Comparison of ENCODE assay signal across 8 mouse cellular contexts in genomic region chr12:76195912-76196708, GRCm38 (mm10). TPM values are rescaled to one million over a fixed set of nuclear protein-coding genes. Genes with fewer than 3 reads are reported as not detected.
DNase-seq lines count a peak whose midpoint lies in the region; ATAC-seq and TF ChIP-seq lines count a peak whose summit lies in the region.

No protein-coding gene starts in this region.

- H3K4me2 ChIP-seq in heart, embryonic 11.5 days, result peak overlapping the region; percentile 97
- H3K4me2 ChIP-seq in kidney, embryonic 14.5 days (replicated peaks; ENCODE audit: low read depth, low read length), result peak overlapping the region; percentile 87
- peak overlapping the region; percentile 93 for H3K4me2 ChIP-seq in midbrain, postnatal 0 days (ENCODE audit: low read depth, low read length, poor library complexity, severe bottlenecking)

- peak overlapping the region; percentile 23; the same call in 1 of the 2 replicates for H3K27ac ChIP-seq in brown adipose tissue, adult 24 weeks (replicated peaks; ENCODE audit: low read depth, low read length)
- 0 out of 2 replicates have a peak overlapping the region, but pooled peaks have one; percentile 47 for H3K27ac ChIP-seq in heart, embryonic 11.5 days (ENCODE audit: low read depth, low read length)
- H3K27ac ChIP-seq in kidney, embryonic 14.5 days (ENCODE audit: low read depth, low read length), result 0 out of 2 replicates have a peak overlapping the region, but pooled peaks have one; percentile 14
- no peak overlapping the region; the same call in 1 of the 2 replicates for H3K27ac ChIP-seq in midbrain, postnatal 0 days (ENCODE audit: low read depth, low read length)

- no peaks in the 10 kb centered on the region for H3K79me2 ChIP-seq in C2C12 (ENCODE audit: control insufficient read depth, insufficient read depth)

- no peak for TF ChIP-seq CTCF in C2C12 (IDR thresholded peaks at IDR 0.05; ENCODE audit: control insufficient read depth, insufficient read depth, insufficient read length)
- TF ChIP-seq CTCF in midbrain, postnatal 0 days (IDR thresholded peaks at IDR 0.05), result no peak

- DNase-seq in liver, result peak; percentile 87
- DNase-seq in midbrain, postnatal 0 days (ENCODE audit: low spot score), result peak; percentile 83
- peak; percentile 60 to 64 for DNase-seq in spleen, postnatal 14 days (ENCODE audit: low spot score in 2 of 2)

- H3K79me3 ChIP-seq in C2C12 (ENCODE audit: low read depth), result no peaks in the 10 kb centered on the region

- H3K9ac ChIP-seq in heart, embryonic 11.5 days (ENCODE audit: low read depth, low read length), result peak overlapping the region; percentile 47
- peak overlapping the region; percentile 35; the same call in 1 of the 2 replicates for H3K9ac ChIP-seq in kidney, embryonic 14.5 days (ENCODE audit: low read depth, low read length)
- peak overlapping the region; percentile 51 for H3K9ac ChIP-seq in midbrain, postnatal 0 days (replicated peaks; ENCODE audit: low read length, poor library complexity, severe bottlenecking)

- H3K4me3 ChIP-seq in C2C12 (ENCODE audit: insufficient read depth, poor library complexity, severe bottlenecking), result no peak overlapping the region
- peak overlapping the region; percentile 49 for H3K4me3 ChIP-seq in brown adipose tissue, adult 24 weeks (ENCODE audit: insufficient read depth, low read depth, low read length)
- H3K4me3 ChIP-seq in erythroblast, embryonic 14.5 days (replicated peaks), result peak overlapping the region; percentile 48
- H3K4me3 ChIP-seq in heart, embryonic 11.5 days (ENCODE audit: low read depth, low read length), result peak overlapping the region; percentile 38
- H3K4me3 ChIP-seq in kidney, embryonic 14.5 days (ENCODE audit: low read length), result peak overlapping the region; percentile 34
- H3K4me3 ChIP-seq in midbrain, postnatal 0 days (ENCODE audit: low read depth, low read length), result peak overlapping the region; percentile 35

- under 1% methylated on average over 22 of the region's 22 CpGs for WGBS in heart, embryonic 11.5 days (ENCODE audit: insufficient replicate concordance)
- WGBS in kidney, embryonic 14.5 days, result under 1% methylated on average over 22 of the region's 22 CpGs
- 0% methylated on average over 22 of the region's 22 CpGs for WGBS in midbrain, postnatal 0 days

- no peaks in the 10 kb centered on the region for H3K36me3 ChIP-seq in C2C12 (ENCODE audit: control insufficient read depth, insufficient read depth)
- H3K36me3 ChIP-seq in erythroblast, embryonic 14.5 days (ENCODE audit: control insufficient read depth), result no peaks in the 10 kb centered on the region
- no peaks in the 10 kb centered on the region for H3K36me3 ChIP-seq in heart, embryonic 11.5 days (ENCODE audit: control insufficient read depth, insufficient read depth, low read length)
- no peaks in the 10 kb centered on the region for H3K36me3 ChIP-seq in kidney, embryonic 14.5 days (ENCODE audit: control insufficient read depth, insufficient read depth, low read length)
- H3K36me3 ChIP-seq in midbrain, postnatal 0 days (ENCODE audit: insufficient read depth, low read length), result no peaks in the 10 kb centered on the region

- peak; percentile 69 for ATAC-seq in heart, embryonic 11.5 days (replicated peaks; ENCODE audit: insufficient number of reproducible peaks, low FRiP score, low TSS enrichment)
- peak; percentile 81 for ATAC-seq in kidney, embryonic 14.5 days (ENCODE audit: low FRiP score, low TSS enrichment)
- ATAC-seq in midbrain, postnatal 0 days (ENCODE audit: low FRiP score), result peak; percentile 80

- no peaks in the 10 kb centered on the region for H3K9me3 ChIP-seq in erythroblast, embryonic 14.5 days (ENCODE audit: control insufficient read depth, low read length)
- H3K9me3 ChIP-seq in heart, embryonic 11.5 days (replicated peaks; ENCODE audit: control insufficient read depth, low read length), result no peaks in the 10 kb centered on the region
- H3K9me3 ChIP-seq in kidney, embryonic 14.5 days (ENCODE audit: control insufficient read depth, low read length), result no peaks in the 10 kb centered on the region
- no peaks in the 10 kb centered on the region for H3K9me3 ChIP-seq in midbrain, postnatal 0 days (ENCODE audit: low read length)

- peak overlapping the region; percentile 37 for H3ac ChIP-seq in C2C12 (ENCODE audit: control insufficient read depth, insufficient read length, low read depth)

- no peaks in the 10 kb centered on the region for H3K27me3 ChIP-seq in C2C12 (ENCODE audit: control insufficient read depth, insufficient read depth, insufficient read length)
- H3K27me3 ChIP-seq in erythroblast, embryonic 14.5 days (ENCODE audit: control insufficient read depth), result peaks cover 4% of the 10 kb centered on the region; the same call in 1 of the 2 replicates
- H3K27me3 ChIP-seq in heart, embryonic 11.5 days (ENCODE audit: control insufficient read depth, insufficient read depth, low read length), result no peaks in the 10 kb centered on the region
- H3K27me3 ChIP-seq in kidney, embryonic 14.5 days (ENCODE audit: control insufficient read depth, insufficient read depth, low read length), result no peaks in the 10 kb centered on the region
- H3K27me3 ChIP-seq in midbrain, postnatal 0 days (ENCODE audit: insufficient read depth, low read length), result no peaks in the 10 kb centered on the region

- no peaks in the 10 kb centered on the region for H3K4me1 ChIP-seq in brown adipose tissue, adult 24 weeks (ENCODE audit: control insufficient read depth, insufficient read depth, insufficient read length, low read length)
- H3K4me1 ChIP-seq in erythroblast, embryonic 14.5 days (ENCODE audit: control insufficient read depth), result peaks cover 12% of the 10 kb centered on the region
- H3K4me1 ChIP-seq in heart, embryonic 11.5 days (ENCODE audit: control insufficient read depth, insufficient read depth, low read length), result peaks cover 9% of the 10 kb centered on the region; the same call in 1 of the 2 replicates
- peaks cover 4% of the 10 kb centered on the region; the same call in 1 of the 2 replicates for H3K4me1 ChIP-seq in kidney, embryonic 14.5 days (ENCODE audit: control insufficient read depth, insufficient read depth, low read length)
- no peaks in the 10 kb centered on the region for H3K4me1 ChIP-seq in midbrain, postnatal 0 days (ENCODE audit: insufficient read depth, low read length)

TF ChIP-seq in C2C12, 6 proteins besides CTCF, POLR2A, EP300 and RAD21:
- TF ChIP-seq USF1 (IDR thresholded peaks at IDR 0.05; ENCODE audit: low read depth) (no peak), FOSL1 (IDR thresholded peaks at IDR 0.05; ENCODE audit: insufficient read depth, low read length, poor library complexity, severe bottlenecking) (no peak), MYOD1 (IDR thresholded peaks at IDR 0.05; ENCODE audit: control insufficient read depth, insufficient read length, low read depth) (no peak), CEBPB (IDR thresholded peaks at IDR 0.05; ENCODE audit: low read depth) (no peak), MYOG (IDR thresholded peaks at IDR 0.05; ENCODE audit: control insufficient read depth, extremely low read depth, insufficient read length) (no peak), MAX (IDR thresholded peaks at IDR 0.05) (no peak)

RNA-seq across cellular contexts. Expression of gene Esr2, which starts 19.1 kb away (rescaled TPM):
- polyA plus RNA-seq in C2C12 (2012; fragmentation: generic; extraction: Trizol), result 0.19 TPM
- polyA plus RNA-seq in brown adipose tissue, adult 24 weeks (2012; ENCODE audit: insufficient read depth, insufficient read length, missing spikeins), result not detected in 2 replicates
- polyA plus RNA-seq in erythroblast, embryonic 14.5 days (2012), result not detected in 2 replicates
- 0.23 and 0.45 TPM in 2 replicates for polyA plus RNA-seq in heart, embryonic 11.5 days (2014; fragmentation: Nextera tagmentation; extraction: Ambion mirVana)
- 0.39 and 0.57 TPM in 2 replicates for polyA plus RNA-seq in kidney, embryonic 14.5 days (2014; fragmentation: Nextera tagmentation; extraction: Ambion mirVana)
- 0.19 and 0.44 TPM in 2 replicates for total RNA-seq in midbrain, postnatal 0 days (2014; rRNA removed)
- polyA plus RNA-seq in midbrain, postnatal 0 days (2015; fragmentation: Nextera tagmentation; extraction: Ambion mirVana), result 0.20 and 0.25 TPM in 2 replicates

RNA-seq across cellular contexts. Expression of gene Tex21, which starts 50.4 kb away (rescaled TPM):
- polyA plus RNA-seq in C2C12 (2012; fragmentation: generic; extraction: Trizol), result not detected
- polyA plus RNA-seq in brown adipose tissue, adult 24 weeks (2012; ENCODE audit: insufficient read depth, insufficient read length, missing spikeins), result not detected in 2 replicates
- not detected in 2 replicates for polyA plus RNA-seq in erythroblast, embryonic 14.5 days (2012)
- polyA plus RNA-seq in heart, embryonic 11.5 days (2014; fragmentation: Nextera tagmentation; extraction: Ambion mirVana), result not detected in 2 replicates
- not detected in 2 replicates for polyA plus RNA-seq in kidney, embryonic 14.5 days (2014; fragmentation: Nextera tagmentation; extraction: Ambion mirVana)
- total RNA-seq in midbrain, postnatal 0 days (2014; rRNA removed), result not detected in 2 replicates
- polyA plus RNA-seq in midbrain, postnatal 0 days (2015; fragmentation: Nextera tagmentation; extraction: Ambion mirVana), result not detected in 2 replicates

RNA-seq across cellular contexts. Expression of gene Mthfd1, which starts 59.0 kb away (rescaled TPM):
- polyA plus RNA-seq in C2C12 (2012; fragmentation: generic; extraction: Trizol), result 80.9 TPM
- polyA plus RNA-seq in brown adipose tissue, adult 24 weeks (2012; ENCODE audit: insufficient read depth, insufficient read length, missing spikeins), result 14.7 and 15.1 TPM in 2 replicates
- polyA plus RNA-seq in erythroblast, embryonic 14.5 days (2012), result 5.1 and 6.5 TPM in 2 replicates
- 44.5 and 48.6 TPM in 2 replicates for polyA plus RNA-seq in heart, embryonic 11.5 days (2014; fragmentation: Nextera tagmentation; extraction: Ambion mirVana)
- 58.1 and 102 TPM in 2 replicates for polyA plus RNA-seq in kidney, embryonic 14.5 days (2014; fragmentation: Nextera tagmentation; extraction: Ambion mirVana)
- 23.7 and 25.6 TPM in 2 replicates for total RNA-seq in midbrain, postnatal 0 days (2014; rRNA removed)
- polyA plus RNA-seq in midbrain, postnatal 0 days (2015; fragmentation: Nextera tagmentation; extraction: Ambion mirVana), result 25.1 and 26.7 TPM in 2 replicates
